Mouse (Mus musculus) midbrain, postnatal 0 days (tissue): ENCODE measurements around the gene Ccdc153. TPM values are rescaled to one million over a fixed set of nuclear protein-coding genes. Genes with fewer than 3 reads are reported as not detected.

ENCODE experiments used
- ATAC-seq: fragments of 200-750 bp; cut with Nextera tagmentation; 2 replicates; pipeline ENCODE4 v1.8.0; 2017; ENCODE audit warnings: moderate number of reproducible peaks, mild to moderate bottlenecking, moderate TSS enrichment, moderate library complexity; ENCODE audit not compliant: low FRiP score
- DNase-seq: peaks from one replicate; pipeline ENCODE4 v3.0.0-alpha.2; 2015; ENCODE audit warnings: low spot score
- H3K27ac ChIP-seq: fragments of 300-500 bp; sonication (generic); 2 replicates; pipeline ENCODE4 v1.5.1; 2014; ENCODE audit warnings: low read depth, mild to moderate bottlenecking, low read length, mixed read lengths
- H3K27me3 ChIP-seq: fragments of 300-500 bp; sonication (generic); 2 replicates; pipeline ENCODE4 v1.6.1; 2014; ENCODE audit warnings: low read length, control low read depth, mixed read lengths; ENCODE audit not compliant: insufficient read depth
- H3K36me3 ChIP-seq: fragments of 300-500 bp; sonication (generic); 2 replicates; pipeline ENCODE4 v1.6.1; 2014; ENCODE audit warnings: low read length, control low read depth, mixed read lengths; ENCODE audit not compliant: insufficient read depth
- H3K4me1 ChIP-seq: fragments of 300-500 bp; sonication (generic); 2 replicates; pipeline ENCODE4 v1.6.1; 2014; ENCODE audit warnings: mild to moderate bottlenecking, control low read depth, antibody characterized with exemption, low read length, mixed read lengths; ENCODE audit not compliant: insufficient read depth
- H3K4me2 ChIP-seq: fragments of 300-500 bp; sonication (generic); 2 replicates; pipeline ENCODE4 v1.6.1; 2014; ENCODE audit warnings: low read depth, mild to moderate bottlenecking, low read length, mixed read lengths; ENCODE audit not compliant: poor library complexity, severe bottlenecking
- H3K4me3 ChIP-seq: fragments of 300-500 bp; sonication (generic); 2 replicates; pipeline ENCODE4 v1.5.1; 2014; ENCODE audit warnings: low read depth, mild to moderate bottlenecking, low read length, moderate library complexity
- H3K9ac ChIP-seq: fragments of 300-500 bp; sonication (generic); replicated peaks from 2 replicates; pipeline ENCODE4 v1.6.1; 2014; ENCODE audit warnings: mild to moderate bottlenecking, low read length, moderate library complexity, mixed read lengths; ENCODE audit not compliant: poor library complexity, severe bottlenecking
- H3K9me3 ChIP-seq: fragments of 300-500 bp; sonication (generic); 2 replicates; pipeline ENCODE4 v1.6.1; 2016; ENCODE audit warnings: low read length, control low read depth
- CTCF ChIP-seq: IDR thresholded peaks from 2 replicates; pipeline ENCODE4 v1.5.1; 2016; ENCODE audit warnings: antibody characterized with exemption, mild to moderate bottlenecking
- WGBS: fragments of 180-500 bp; shearing (Covaris S2); extraction: QIAGEN DNeasy Blood & Tissue Kit; methylation state at CpG from one replicate; pipeline ENCODE4 v1.1.7; 2014; 5-methylcytosine and 5-hydroxymethylcytosine counted together
- polyA plus RNA-seq: library from polyadenylated mRNA; unstranded; fragments of >200 nt; fragmentation: Nextera tagmentation; extraction: Ambion mirVana; gene quantifications from 2 replicates; pipeline ENCODE4 v1.2.1, GENCODE M21; 2015
- total RNA-seq: library from RNA; depleted of rRNA; stranded (reverse); fragments of >200 nt; gene quantifications from 2 replicates; pipeline ENCODE4 v1.2.3, GENCODE M21; 2014

Ccdc153 gene
- total and polyA plus RNA-seq, 2 experiments from 2014 or later, result 2.7 to 6.1 TPM

DNA sequence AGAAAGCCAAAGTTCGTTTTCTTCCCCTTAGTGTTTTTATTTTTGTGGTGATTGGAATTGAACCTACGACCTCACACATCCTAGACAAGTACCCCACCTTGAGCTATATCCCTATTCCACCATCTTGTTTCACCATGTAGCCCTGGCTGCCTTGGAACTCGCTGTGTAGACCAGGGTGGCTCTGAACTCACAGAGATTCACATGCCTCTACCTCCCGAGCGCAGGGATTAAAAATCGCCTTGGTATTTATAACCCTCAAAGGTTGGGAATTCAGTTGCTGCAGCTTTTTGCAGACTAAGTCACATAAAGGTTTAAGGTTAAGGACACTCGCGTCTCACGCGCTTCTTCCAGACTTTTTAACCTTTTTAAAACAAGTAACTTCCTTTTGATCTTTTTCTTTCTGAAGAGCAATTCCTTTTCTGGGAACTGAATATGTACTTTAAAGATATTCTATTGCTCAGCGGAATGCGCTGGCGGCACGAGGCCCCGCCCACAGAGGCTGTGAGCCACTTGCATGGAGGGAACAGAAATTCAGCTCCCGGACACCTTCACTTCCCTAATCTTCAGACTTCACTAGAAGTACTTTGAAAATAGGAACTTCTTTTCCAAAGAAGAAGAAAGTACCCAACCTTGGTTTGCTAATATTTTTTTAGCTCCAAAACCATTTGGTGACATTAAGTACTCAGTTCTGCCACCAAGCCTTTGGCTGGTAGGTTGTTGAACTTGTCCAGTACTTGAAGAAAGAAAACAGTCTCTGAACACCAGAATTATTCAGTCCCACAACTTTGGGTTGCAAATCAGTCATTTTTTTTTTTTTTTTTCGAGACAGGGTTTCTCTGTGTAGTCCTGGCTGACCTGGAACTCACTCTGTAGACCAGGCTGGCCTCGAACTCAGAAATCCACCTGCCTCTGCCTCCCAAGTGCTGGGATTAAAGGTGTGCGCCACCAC lies 5.7 kb upstream of the Ccdc153 start:
- TF ChIP-seq CTCF, result no peak
- no peaks in the 10 kb centered on the region for H3K9me3 ChIP-seq
- peak overlapping the region; percentile 40 for H3K4me2 ChIP-seq
- DNase-seq (no peak), ATAC-seq (no peak)
- WGBS, result 25% methylated on average over 19 of the region's 19 CpGs
- no peaks in the 10 kb centered on the region for H3K36me3 ChIP-seq
- peak overlapping the region; percentile 52 for H3K27ac ChIP-seq
- no peak overlapping the region; the same call in 1 of the 2 replicates for H3K9ac ChIP-seq
- H3K4me1 ChIP-seq, result no peaks in the 10 kb centered on the region; the same call in 1 of the 2 replicates
- H3K27me3 ChIP-seq, result no peaks in the 10 kb centered on the region
- H3K4me3 ChIP-seq, result peak overlapping the region; percentile 81

DNA sequence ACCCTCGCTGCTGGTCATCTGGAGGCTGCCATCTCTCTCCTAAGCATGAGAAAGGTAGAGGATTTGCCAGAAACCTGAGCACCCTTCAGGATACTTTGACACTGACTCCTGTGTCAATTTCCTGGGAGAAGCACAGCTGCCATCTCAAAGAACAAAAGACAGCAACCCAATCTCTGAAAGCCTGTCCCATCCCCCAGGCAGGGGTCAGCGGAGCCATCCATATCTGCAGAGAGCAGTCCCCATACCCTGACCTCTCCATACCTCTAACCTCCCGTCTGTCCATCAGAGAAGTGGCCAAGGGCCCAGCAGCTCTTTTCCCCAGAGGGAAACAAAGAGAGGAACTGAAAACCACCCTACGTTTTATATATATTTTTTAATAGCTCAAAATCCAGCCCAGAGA lies 3.9 kb upstream of the Ccdc153 start:
- ATAC-seq (no peak), DNase-seq (no peak)
- H3K4me1 ChIP-seq, result no peaks in the 10 kb centered on the region; the same call in 1 of the 2 replicates
- TF ChIP-seq CTCF, result no peak
- H3K4me3 ChIP-seq, result no peak overlapping the region
- H3K36me3 ChIP-seq, result no peaks in the 10 kb centered on the region
- no peak overlapping the region for H3K27ac ChIP-seq
- no peaks in the 10 kb centered on the region for H3K9me3 ChIP-seq
- no peak overlapping the region for H3K4me2 ChIP-seq
- H3K27me3 ChIP-seq, result no peaks in the 10 kb centered on the region
- 82% methylated on average over 4 of the region's 4 CpGs for WGBS
- H3K9ac ChIP-seq, result no peak overlapping the region

DNA sequence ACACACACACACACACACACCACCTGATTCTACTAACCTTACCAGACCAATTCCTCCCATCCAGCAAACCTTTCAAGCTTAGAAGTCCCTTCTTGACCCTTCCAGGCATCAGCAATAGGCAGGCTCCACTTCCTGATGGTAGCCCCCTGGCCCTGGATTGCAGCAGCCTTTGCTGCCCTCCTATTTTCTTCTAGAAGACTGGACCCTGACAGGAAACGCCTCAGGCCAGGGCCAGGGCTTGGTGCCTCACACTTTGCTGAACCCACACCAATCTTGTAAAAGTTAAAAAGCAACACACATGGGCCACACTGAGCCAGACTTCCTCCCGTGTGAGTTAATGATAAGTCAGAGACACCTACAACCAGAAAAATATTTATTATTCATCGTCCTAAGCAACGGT lies 3.3 kb upstream of the Ccdc153 start:
- no peak for ATAC-seq
- Histone ChIP-seq H3K4me3 (no peak overlapping the region), H3K36me3 (no peaks in the 10 kb centered on the region), H3K9ac (no peak overlapping the region), H3K4me1 (no peaks in the 10 kb centered on the region), H3K4me2 (no peak overlapping the region), H3K27me3 (no peaks in the 10 kb centered on the region), H3K27ac (no peak overlapping the region), H3K9me3 (no peaks in the 10 kb centered on the region)
- WGBS, result 77% methylated on average over 4 of the region's 4 CpGs
- no peak for DNase-seq
- no peak for TF ChIP-seq CTCF

DNA sequence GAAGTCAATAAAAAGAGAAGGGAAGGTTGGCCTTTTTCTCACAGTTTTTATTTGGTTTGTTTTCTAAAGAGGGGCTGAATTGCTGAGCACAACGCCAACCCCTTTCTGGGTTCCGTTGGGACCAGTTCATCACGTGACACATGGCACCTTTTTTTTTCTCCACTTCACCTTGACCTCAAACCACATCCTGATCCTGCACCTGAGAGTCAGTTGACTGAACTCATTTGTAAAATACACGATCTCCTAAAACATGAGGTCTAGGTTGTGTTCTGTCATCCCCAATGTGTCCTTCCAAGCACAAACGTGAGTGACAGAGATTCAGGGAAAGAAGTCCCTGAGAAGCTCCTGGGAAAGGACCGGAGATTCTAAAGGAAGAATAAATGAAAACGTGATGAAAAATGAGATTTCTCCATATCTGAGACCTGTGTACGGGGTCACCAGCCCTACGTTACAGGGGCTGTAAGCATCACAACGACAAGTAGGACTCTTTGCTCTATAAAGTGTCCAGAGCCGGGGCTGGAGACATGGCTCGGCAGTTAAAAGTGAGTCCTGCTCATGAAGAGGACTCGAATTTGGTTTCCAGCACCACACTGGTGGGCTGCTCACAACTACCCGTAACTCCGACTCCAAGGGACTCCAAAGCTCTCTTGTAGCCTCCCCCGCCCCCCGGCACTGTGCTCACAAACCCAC lies 1.8 kb upstream of the Ccdc153 start:
- 79% methylated on average over 17 of the region's 17 CpGs for WGBS
- Histone ChIP-seq H3K9ac (no peak overlapping the region), H3K4me1 (no peaks in the 10 kb centered on the region), H3K27ac (no peak overlapping the region), H3K27me3 (no peaks in the 10 kb centered on the region), H3K36me3 (no peaks in the 10 kb centered on the region), H3K9me3 (no peaks in the 10 kb centered on the region), H3K4me2 (no peak overlapping the region), H3K4me3 (no peak overlapping the region)
- no peak for DNase-seq
- no peak for ATAC-seq
- TF ChIP-seq CTCF, result no peak

DNA sequence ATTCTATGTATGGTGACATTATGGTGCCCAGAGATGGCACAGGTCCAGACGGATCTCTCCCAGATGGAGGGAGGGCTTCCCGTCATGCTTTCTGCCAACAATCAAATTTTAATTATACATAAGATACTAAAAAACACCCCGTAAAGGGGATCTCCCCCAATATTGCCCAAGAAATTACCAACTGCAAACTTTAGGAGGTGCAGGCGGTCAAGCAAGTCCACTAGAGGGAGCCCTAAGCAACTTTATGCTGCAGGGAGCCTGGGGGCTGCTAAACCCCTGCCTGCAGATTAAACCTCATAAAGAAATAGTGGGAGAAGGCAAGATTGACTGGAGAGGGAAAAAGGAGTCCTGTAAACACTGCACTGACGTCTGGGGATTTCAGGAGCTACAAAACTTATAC lies 1.0 kb upstream of the Ccdc153 start:
- Histone ChIP-seq H3K36me3 (no peaks in the 10 kb centered on the region), H3K27ac (no peak overlapping the region), H3K27me3 (no peaks in the 10 kb centered on the region), H3K9ac (no peak overlapping the region), H3K9me3 (no peaks in the 10 kb centered on the region), H3K4me2 (no peak overlapping the region), H3K4me3 (no peak overlapping the region), H3K4me1 (no peaks in the 10 kb centered on the region)
- DNase-seq (peak; percentile 76), ATAC-seq (no peak)
- WGBS, result 10% methylated on average over 5 of the region's 5 CpGs
- peak; percentile 88 for TF ChIP-seq CTCF

DNA sequence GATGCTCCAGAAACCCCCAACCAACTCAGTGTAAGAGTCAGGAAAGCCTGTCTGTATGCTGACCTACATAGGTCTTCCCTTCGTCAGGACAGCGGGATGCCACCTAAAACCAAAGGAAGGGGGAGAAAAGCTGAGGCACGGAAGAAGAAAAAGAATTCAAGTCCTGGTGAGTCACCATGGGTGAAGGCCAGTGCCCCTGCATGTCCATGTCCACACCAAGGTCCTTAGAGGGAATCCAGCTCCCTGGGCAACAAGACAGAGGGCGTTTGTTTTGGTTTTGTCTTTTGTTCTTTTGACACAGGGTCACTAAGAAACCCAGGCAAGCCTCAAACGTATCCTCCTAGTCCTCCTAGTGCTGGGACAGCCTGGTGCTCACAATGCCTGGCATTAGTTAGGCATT lies 435 bp downstream of the Ccdc153 start:
- TF ChIP-seq CTCF, result no peak
- Histone ChIP-seq H3K4me1 (no peaks in the 10 kb centered on the region), H3K36me3 (no peaks in the 10 kb centered on the region)

More for the DNA sequence above, 435 bp downstream of the Ccdc153 start:
- Histone ChIP-seq H3K27ac (no peak overlapping the region), H3K4me3 (no peak overlapping the region), H3K4me2 (no peak overlapping the region), H3K9me3 (no peaks in the 10 kb centered on the region), H3K9ac (no peak overlapping the region), H3K27me3 (no peaks in the 10 kb centered on the region)
- 39% methylated on average over 5 of the region's 5 CpGs for WGBS
- ATAC-seq (no peak), DNase-seq (no peak)
